Mouse (Mus musculus) neural tube, embryonic 15.5 days (tissue): ENCODE results near the gene Tuba1a. TPM values are rescaled to one million over a fixed set of nuclear protein-coding genes. Genes with fewer than 3 reads are reported as not detected.
A peak's percentile ranks its signal among the peaks of the same experiment; 100 is the strongest.

Experiments
- ATAC-seq: fragments of 200-750 bp; cut with Nextera tagmentation; 2 replicates; pipeline ENCODE4 v1.8.0; 2017; ENCODE audit warnings: mild to moderate bottlenecking, moderate TSS enrichment, moderate library complexity; ENCODE audit not compliant: low FRiP score
- H3K27ac ChIP-seq: fragments of 300-500 bp; sonication (generic); replicated peaks from 2 replicates; pipeline ENCODE4 v1.5.1; 2015; ENCODE audit warnings: mild to moderate bottlenecking, inconsistent platforms
- H3K27me3 ChIP-seq: fragments of 300-500 bp; sonication (generic); replicated peaks from 2 replicates; pipeline ENCODE4 v1.6.1; 2015; ENCODE audit warnings: inconsistent platforms
- H3K36me3 ChIP-seq: fragments of 300-500 bp; sonication (generic); 2 replicates; pipeline ENCODE4 v1.6.1; 2015; ENCODE audit warnings: inconsistent platforms
- H3K4me1 ChIP-seq: fragments of 300-500 bp; sonication (generic); 2 replicates; pipeline ENCODE4 v1.6.1; 2015; ENCODE audit warnings: inconsistent platforms
- H3K4me2 ChIP-seq: fragments of 300-500 bp; sonication (generic); 2 replicates; pipeline ENCODE4 v1.6.1; 2015; ENCODE audit warnings: inconsistent platforms, mild to moderate bottlenecking, moderate library complexity
- H3K4me3 ChIP-seq: fragments of 300-500 bp; sonication (generic); replicated peaks from 2 replicates; pipeline ENCODE4 v1.5.1; 2015; ENCODE audit warnings: mild to moderate bottlenecking, inconsistent platforms
- H3K9ac ChIP-seq: fragments of 300-500 bp; sonication (generic); replicated peaks from 2 replicates; pipeline ENCODE4 v1.6.1; 2015; ENCODE audit warnings: mild to moderate bottlenecking, inconsistent platforms
- H3K9me3 ChIP-seq: fragments of 300-500 bp; sonication (generic); replicated peaks from 2 replicates; pipeline ENCODE4 v1.6.1; 2016; ENCODE audit warnings: inconsistent platforms
- WGBS: fragments of 180-500 bp; shearing (Covaris S2); methylation state at CpG from one replicate; pipeline ENCODE4 v1.1.7; 2015; ENCODE audit warnings: mixed read lengths; 5-methylcytosine and 5-hydroxymethylcytosine counted together
- polyA plus RNA-seq: library from polyadenylated mRNA; unstranded; fragments of >200 nt; fragmentation: Nextera tagmentation; extraction: Ambion mirVana; gene quantifications from 2 replicates; pipeline ENCODE4 v1.2.1, GENCODE M21; 2015

Tuba1a gene
- polyA plus RNA-seq, 1 experiment from 2014 or later = 13,509 TPM

- Histone ChIP-seq H3K9me3 (no peaks in the 10 kb centered on the region), H3K36me3 (no peaks in the 10 kb centered on the region), H3K4me3 (no peak overlapping the region), H3K27me3 (no peaks in the 10 kb centered on the region), H3K27ac (peak overlapping the region; percentile 96), H3K4me1 (peaks cover 65% of the 10 kb centered on the region), H3K9ac (no peak overlapping the region), H3K4me2 (peak overlapping the region; percentile 46)
- WGBS = 6% methylated on average over 16 of the region's 16 CpGs
- ATAC-seq = no peak
Measured at GRCm38 (mm10) chr15:98969372-98970101, 16.0 kb upstream of the Tuba1a start.

DNA sequence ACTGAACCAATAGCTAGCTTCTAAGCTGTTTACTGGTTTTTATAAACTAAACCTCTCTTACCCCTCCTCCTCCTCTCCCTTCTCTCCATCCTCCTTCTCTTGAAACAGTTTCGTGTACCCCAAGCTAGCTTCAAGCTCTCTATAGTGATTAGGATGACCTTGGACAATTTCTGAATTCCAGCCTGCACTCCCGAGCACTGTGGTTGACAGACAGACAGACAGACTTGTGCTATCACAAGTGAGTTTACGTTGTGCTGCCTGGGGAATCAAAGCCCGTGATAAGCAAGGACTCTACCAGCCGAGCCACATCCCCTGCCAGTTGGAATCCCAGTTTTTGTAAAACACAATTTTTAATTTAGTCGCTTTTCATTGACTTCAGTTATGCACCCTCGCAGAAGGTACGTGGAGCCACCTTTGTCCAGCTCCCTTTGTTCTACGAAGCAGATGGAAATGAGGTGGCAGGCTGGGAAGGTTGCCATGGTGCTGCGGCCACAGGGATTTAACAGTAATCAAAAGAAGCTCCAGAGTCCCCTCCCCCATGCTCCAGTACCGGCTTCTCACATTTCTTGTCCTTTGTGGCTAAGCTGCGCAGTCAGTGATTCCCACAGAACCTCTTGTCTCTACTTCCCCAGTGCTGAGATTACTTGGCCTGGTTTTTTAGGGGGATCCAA, 15.3 kb upstream of the Tuba1a start:
- peak overlapping the region; percentile 46 for H3K4me2 ChIP-seq
- no peaks in the 10 kb centered on the region for H3K27me3 ChIP-seq
- H3K27ac ChIP-seq = peak overlapping the region; percentile 96
- H3K4me1 ChIP-seq = peaks cover 65% of the 10 kb centered on the region
- 6% methylated on average over 12 of the region's 12 CpGs for whole genome bisulfite sequencing
- ATAC-seq = peak; percentile 71
- H3K36me3 ChIP-seq = no peaks in the 10 kb centered on the region
- H3K9ac ChIP-seq = peak overlapping the region; percentile 30
- no peak overlapping the region for H3K4me3 ChIP-seq
- peaks cover 4% of the 10 kb centered on the region; the same call in 1 of the 2 replicates for H3K9me3 ChIP-seq

DNA sequence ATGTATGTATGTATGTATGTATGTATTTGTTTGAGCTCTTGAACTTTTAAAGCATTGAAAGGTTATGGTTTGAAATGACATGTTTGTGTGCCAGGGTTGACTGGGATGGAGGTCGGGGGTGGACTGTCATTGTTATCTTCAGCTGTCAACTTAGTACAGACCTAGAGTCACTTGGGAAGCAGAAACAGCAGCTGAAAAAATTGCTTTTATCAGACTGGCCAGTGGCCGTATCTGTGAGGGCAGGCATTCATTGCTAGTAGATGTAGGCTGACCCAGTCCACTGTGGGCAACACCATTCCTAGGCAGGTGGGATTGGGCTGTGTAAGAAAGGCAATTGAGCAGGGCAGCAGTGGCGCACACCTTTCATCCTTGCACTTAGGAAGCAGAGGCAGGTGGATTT, 6.0 kb upstream of the Tuba1a start:
- Histone ChIP-seq H3K4me2 (no peak overlapping the region), H3K27ac (no peak overlapping the region), H3K27me3 (no peaks in the 10 kb centered on the region), H3K9me3 (peaks cover 5% of the 10 kb centered on the region; the same call in 1 of the 2 replicates), H3K4me1 (peaks cover 9% of the 10 kb centered on the region; the same call in 1 of the 2 replicates), H3K4me3 (no peak overlapping the region), H3K36me3 (no peaks in the 10 kb centered on the region), H3K9ac (no peak overlapping the region)
- ATAC-seq = no peak
- WGBS = 88% methylated on average over 3 of the region's 3 CpGs

DNA sequence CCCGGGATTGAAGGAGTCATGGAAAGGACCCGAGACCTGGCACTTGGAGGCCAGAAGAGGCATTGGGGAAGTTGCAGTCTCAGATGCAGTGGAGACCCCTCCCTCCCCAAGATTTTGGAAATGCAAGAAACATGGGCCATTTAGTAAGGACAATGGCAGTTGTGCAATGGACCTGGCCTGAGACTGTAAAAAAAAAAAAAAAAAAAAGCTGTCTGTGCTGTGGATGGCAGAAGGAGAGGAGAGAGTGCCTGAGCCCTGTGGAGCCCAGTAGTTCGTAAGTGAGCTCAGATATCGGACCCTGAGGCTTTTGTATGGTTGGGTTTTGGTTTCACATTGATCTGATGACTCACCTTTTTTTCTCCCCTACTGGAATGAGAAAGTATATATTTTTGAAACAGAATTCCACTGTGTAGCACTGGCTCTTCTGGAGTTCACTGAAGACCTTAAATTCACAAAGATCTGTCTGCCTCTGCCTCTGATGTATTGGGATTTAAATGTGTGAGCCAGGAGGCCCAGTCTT, 5.5 kb upstream of the Tuba1a start:
- Histone ChIP-seq H3K36me3 (no peaks in the 10 kb centered on the region), H3K27me3 (no peaks in the 10 kb centered on the region), H3K4me1 (peaks cover 9% of the 10 kb centered on the region; the same call in 1 of the 2 replicates), H3K4me2 (no peak overlapping the region), H3K9me3 (peaks cover 3% of the 10 kb centered on the region; the same call in 1 of the 2 replicates), H3K9ac (no peak overlapping the region), H3K27ac (no peak overlapping the region), H3K4me3 (no peak overlapping the region)
- no peak for ATAC-seq
- 89% methylated on average over 4 of the region's 4 CpGs for WGBS

- 86% methylated on average over 5 of the region's 5 CpGs for WGBS
Measured at GRCm38 (mm10) chr15:98957475-98957874, 4.0 kb upstream of the Tuba1a start.

DNA sequence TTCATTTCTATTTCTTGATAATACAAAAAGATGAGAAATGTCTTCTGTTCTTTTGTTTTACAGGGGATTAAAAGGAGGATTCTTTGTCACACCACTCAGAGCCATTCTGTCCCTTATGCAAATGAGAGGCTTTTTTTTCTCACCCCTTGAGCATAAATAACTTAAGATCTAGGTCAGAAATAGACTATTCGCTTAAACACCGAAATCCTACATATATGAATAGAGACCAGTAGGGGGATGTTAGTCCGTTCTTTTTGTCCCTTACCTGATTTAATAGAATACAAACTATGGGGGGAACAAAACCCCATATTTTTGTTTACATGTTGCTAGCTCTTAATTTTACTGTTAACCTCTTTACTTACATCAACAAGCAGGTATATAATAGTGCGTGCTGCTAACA, 2.5 kb upstream of the Tuba1a start:
- Histone ChIP-seq H3K4me2 (peak overlapping the region; percentile 67), H3K27me3 (no peaks in the 10 kb centered on the region), H3K36me3 (no peaks in the 10 kb centered on the region), H3K4me3 (no peak overlapping the region), H3K4me1 (peaks cover 9% of the 10 kb centered on the region; the same call in 1 of the 2 replicates), H3K9me3 (no peaks in the 10 kb centered on the region), H3K9ac (peak overlapping the region; percentile 8; the same call in 1 of the 2 replicates), H3K27ac (peak overlapping the region; percentile 100)
- ATAC-seq = no peak
- 47% methylated on average over 4 of the region's 4 CpGs for WGBS

More at GRCm38 (mm10) chr15:98957475-98957874, 4.0 kb upstream of the Tuba1a start:
- no peak overlapping the region for H3K27ac ChIP-seq
- no peak overlapping the region for H3K9ac ChIP-seq
- no peak for ATAC-seq
- H3K27me3 ChIP-seq = no peaks in the 10 kb centered on the region
- peaks cover 9% of the 10 kb centered on the region; the same call in 1 of the 2 replicates for H3K4me1 ChIP-seq
- no peak overlapping the region for H3K4me2 ChIP-seq
- no peaks in the 10 kb centered on the region for H3K9me3 ChIP-seq
- H3K36me3 ChIP-seq = no peaks in the 10 kb centered on the region
- no peak overlapping the region for H3K4me3 ChIP-seq

GRCm38 (mm10) chr15:98955324-98955723, 1.8 kb upstream of the Tuba1a start:
- 34% methylated on average over 4 of the region's 4 CpGs for WGBS
- Histone ChIP-seq H3K27ac (peak overlapping the region; percentile 100), H3K36me3 (no peaks in the 10 kb centered on the region), H3K27me3 (no peaks in the 10 kb centered on the region), H3K4me3 (peak overlapping the region; percentile 83), H3K9me3 (no peaks in the 10 kb centered on the region), H3K9ac (peak overlapping the region; percentile 69), H3K4me1 (peaks cover 9% of the 10 kb centered on the region; the same call in 1 of the 2 replicates), H3K4me2 (peak overlapping the region; percentile 67)
- ATAC-seq = no peak

GRCm38 (mm10) chr15:98954425-98955253, 1.1 kb upstream of the Tuba1a start:
- Histone ChIP-seq H3K27ac (peak overlapping the region; percentile 100), H3K27me3 (no peaks in the 10 kb centered on the region), H3K4me2 (peak overlapping the region; percentile 67), H3K4me3 (peak overlapping the region; percentile 83), H3K4me1 (peaks cover 10% of the 10 kb centered on the region), H3K9ac (peak overlapping the region; percentile 69), H3K36me3 (peaks cover 1% of the 10 kb centered on the region), H3K9me3 (no peaks in the 10 kb centered on the region)
- WGBS = 3% methylated on average over 14 of the region's 14 CpGs
- ATAC-seq = peak; percentile 12; the same call in 1 of the 2 replicates

DNA sequence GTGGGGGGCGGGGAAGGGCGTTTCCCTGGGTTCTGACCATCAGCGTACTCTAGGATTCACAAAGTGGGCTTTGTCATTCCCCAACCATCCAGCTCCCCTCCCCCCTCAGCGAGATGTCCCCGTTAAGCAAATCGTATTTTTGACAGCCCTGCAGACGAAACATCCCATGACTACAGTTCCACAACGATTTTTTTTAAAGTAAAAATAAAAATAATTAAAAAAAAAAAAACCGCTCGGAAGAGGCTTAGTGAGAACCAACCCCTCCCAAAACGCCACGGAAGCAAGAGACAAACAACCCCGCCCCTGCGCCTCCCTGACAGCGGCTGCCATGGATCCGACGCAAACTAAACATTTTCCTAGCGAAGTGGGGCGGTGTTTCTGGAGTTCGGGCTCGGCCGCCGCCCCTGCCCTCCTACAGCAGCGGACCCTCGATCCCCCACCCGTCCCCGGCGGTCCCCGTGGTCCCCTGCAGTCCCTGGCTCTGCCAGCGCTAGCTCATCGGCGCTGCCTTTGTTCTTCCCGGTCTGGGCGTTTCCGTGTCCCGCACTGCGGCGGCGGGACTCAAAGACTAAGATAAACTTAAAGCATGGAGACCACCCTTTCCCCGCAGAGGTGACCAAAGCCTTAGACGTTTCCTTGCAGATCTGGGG, 627 bp downstream of the Tuba1a start:
- no peaks in the 10 kb centered on the region for H3K27me3 ChIP-seq
- H3K9ac ChIP-seq = peak overlapping the region; percentile 100
- peaks cover 25% of the 10 kb centered on the region for H3K4me1 ChIP-seq
- peaks cover 8% of the 10 kb centered on the region for H3K36me3 ChIP-seq
- H3K4me3 ChIP-seq = peak overlapping the region; percentile 83
- no peaks in the 10 kb centered on the region for H3K9me3 ChIP-seq
- H3K4me2 ChIP-seq = peak overlapping the region; percentile 67
- H3K27ac ChIP-seq = peak overlapping the region; percentile 100
- WGBS = under 1% methylated on average over 41 of the region's 41 CpGs
- peak; percentile 54 for ATAC-seq

DNA sequence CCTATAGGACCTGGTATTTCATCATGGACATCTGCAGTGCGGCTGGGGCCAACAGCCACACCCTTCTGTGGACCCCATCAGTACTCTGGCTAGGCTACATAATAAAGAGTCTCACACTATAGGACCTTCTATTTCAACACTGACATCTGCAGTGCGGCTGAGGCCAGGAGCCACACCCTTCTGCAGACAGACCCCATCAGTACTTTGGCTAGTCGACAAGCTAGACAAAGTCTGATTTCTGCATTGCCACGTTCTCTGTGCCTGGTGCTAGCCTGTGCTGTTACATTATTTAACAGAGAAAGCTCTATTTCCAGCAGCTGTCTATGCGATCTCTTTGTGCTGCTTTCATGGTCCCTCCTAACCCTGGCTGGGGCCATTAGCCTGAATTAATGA, 1.4 kb downstream of the Tuba1a start:
- peak overlapping the region; percentile 100 for H3K9ac ChIP-seq

More for the DNA sequence above, 1.4 kb downstream of the Tuba1a start:
- WGBS = 3% methylated on average over 5 of the region's 5 CpGs
- no peak for ATAC-seq
- H3K27ac ChIP-seq = peak overlapping the region; percentile 100
- peak overlapping the region; percentile 67 for H3K4me2 ChIP-seq
- H3K27me3 ChIP-seq = no peaks in the 10 kb centered on the region
- peaks cover 8% of the 10 kb centered on the region for H3K36me3 ChIP-seq
- H3K9me3 ChIP-seq = no peaks in the 10 kb centered on the region
- H3K4me1 ChIP-seq = peaks cover 32% of the 10 kb centered on the region
- H3K4me3 ChIP-seq = peak overlapping the region; percentile 83
